Mouse (Mus musculus) midbrain, embryonic 10.5 days (tissue): ENCODE data around the gene Myo1h. TPM values are rescaled to one million over a fixed set of nuclear protein-coding genes. Genes with fewer than 3 reads are reported as not detected.

Experiments used
- DNase-seq: peaks from one replicate; pipeline ENCODE4 v3.0.0-alpha.2; 2017; ENCODE audit warnings: low spot score
- H3K27ac ChIP-seq: fragments of 300-500 bp; sonication (generic); replicated peaks from 2 replicates; pipeline ENCODE4 v1.5.1; 2016; ENCODE audit warnings: mild to moderate bottlenecking
- H3K27me3 ChIP-seq: fragments of 300-500 bp; sonication (generic); 2 replicates; pipeline ENCODE4 v1.6.1; 2016; ENCODE audit warnings: low read depth, mild to moderate bottlenecking; ENCODE audit not compliant: poor library complexity, severe bottlenecking
- H3K36me3 ChIP-seq: fragments of 300-500 bp; sonication (generic); 2 replicates; pipeline ENCODE4 v1.6.1; 2016; ENCODE audit warnings: mild to moderate bottlenecking, moderate library complexity
- H3K4me1 ChIP-seq: fragments of 300-500 bp; sonication (generic); 2 replicates; pipeline ENCODE4 v1.6.1; 2016
- H3K4me3 ChIP-seq: fragments of 300-500 bp; sonication (generic); 2 replicates; pipeline ENCODE4 v1.5.1; 2016; ENCODE audit warnings: mild to moderate bottlenecking, moderate library complexity
- H3K9me3 ChIP-seq: fragments of 300-500 bp; sonication (generic); replicated peaks from 2 replicates; pipeline ENCODE4 v1.6.1; 2016; ENCODE audit warnings: mild to moderate bottlenecking
- WGBS: fragments of 180-500 bp; shearing (Covaris S2); methylation state at CpG from one replicate; pipeline ENCODE4 v1.1.7; 2016; 5-methylcytosine and 5-hydroxymethylcytosine counted together
- polyA plus RNA-seq: library from polyadenylated mRNA; unstranded; fragments of >200 nt; fragmentation: Nextera tagmentation; extraction: Ambion mirVana; gene quantifications from 2 replicates; pipeline ENCODE4 v1.2.1, GENCODE M21; 2016

The Myo1h gene
- polyA plus RNA-seq, 1 experiment from 2014 or later = 0.75 TPM

- 48% methylated on average over 22 of the region's 22 CpGs for WGBS
- no peaks in the 10 kb centered on the region for H3K36me3 ChIP-seq
- peak; percentile 77 for DNase-seq
- H3K4me1 ChIP-seq = peaks cover 51% of the 10 kb centered on the region
- H3K27ac ChIP-seq = peak overlapping the region; percentile 80
- no peaks in the 10 kb centered on the region for H3K9me3 ChIP-seq
- H3K27me3 ChIP-seq = peaks cover 92% of the 10 kb centered on the region
- H3K4me3 ChIP-seq = 0 out of 2 replicates have a peak overlapping the region, but pooled peaks have one; percentile 7
These were observed 10.3 kb downstream of the Myo1h start for GRCm38 (mm10) chr5:114299156-114299855.

DNA sequence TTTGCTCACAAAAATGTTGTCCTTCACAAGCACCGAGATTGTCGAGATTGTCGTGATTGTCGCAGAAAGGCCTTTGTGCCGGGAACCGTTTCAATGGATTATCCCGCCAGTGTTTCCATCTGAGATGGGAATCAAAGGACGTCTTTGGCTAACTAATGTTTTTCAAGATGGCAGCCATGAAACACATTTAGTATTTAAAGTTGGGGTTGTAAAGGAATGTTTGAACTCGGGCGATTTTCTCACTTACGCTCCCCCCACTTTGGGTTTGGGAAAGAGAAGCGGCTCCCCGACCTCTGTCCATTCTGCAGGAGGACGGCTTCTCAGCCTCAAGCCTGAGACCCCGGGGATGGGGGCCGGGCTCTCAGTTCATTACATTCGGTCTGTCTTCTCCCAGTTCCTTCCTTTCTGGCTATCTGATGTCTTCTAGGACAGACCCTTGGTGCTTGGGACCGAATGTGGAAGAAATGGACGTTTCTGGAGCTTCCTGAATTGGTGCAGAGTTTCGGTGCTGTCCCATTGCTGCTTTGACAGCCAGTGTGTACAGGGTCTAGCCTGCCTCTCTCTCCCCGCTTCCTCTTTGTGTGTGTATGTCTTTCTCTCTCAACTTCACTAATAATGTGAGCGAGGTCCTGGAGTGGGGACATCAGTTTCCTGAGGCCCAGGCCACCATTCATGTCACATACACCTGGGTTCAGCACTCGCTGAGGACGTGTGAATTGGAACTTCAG lies 11.1 kb downstream of the Myo1h start:
- DNase-seq = no peak
- peaks cover 51% of the 10 kb centered on the region for H3K4me1 ChIP-seq
- WGBS = 66% methylated on average over 24 of the region's 24 CpGs

GRCm38 (mm10) chr5:114303166-114303565 lies 14.2 kb downstream of the Myo1h start:
- WGBS = 80% methylated on average over 6 of the region's 6 CpGs
- peaks cover 94% of the 10 kb centered on the region for H3K27me3 ChIP-seq
- H3K36me3 ChIP-seq = no peaks in the 10 kb centered on the region
- no peaks in the 10 kb centered on the region for H3K9me3 ChIP-seq
- H3K4me3 ChIP-seq = no peak overlapping the region
- H3K4me1 ChIP-seq = peaks cover 38% of the 10 kb centered on the region
- no peak for DNase-seq
- no peak overlapping the region for H3K27ac ChIP-seq

More for the DNA sequence above, 11.1 kb downstream of the Myo1h start:
- H3K9me3 ChIP-seq = no peaks in the 10 kb centered on the region
- peaks cover 94% of the 10 kb centered on the region for H3K27me3 ChIP-seq
- H3K27ac ChIP-seq = peak overlapping the region; percentile 80
- no peaks in the 10 kb centered on the region for H3K36me3 ChIP-seq
- H3K4me3 ChIP-seq = no peak overlapping the region

DNA sequence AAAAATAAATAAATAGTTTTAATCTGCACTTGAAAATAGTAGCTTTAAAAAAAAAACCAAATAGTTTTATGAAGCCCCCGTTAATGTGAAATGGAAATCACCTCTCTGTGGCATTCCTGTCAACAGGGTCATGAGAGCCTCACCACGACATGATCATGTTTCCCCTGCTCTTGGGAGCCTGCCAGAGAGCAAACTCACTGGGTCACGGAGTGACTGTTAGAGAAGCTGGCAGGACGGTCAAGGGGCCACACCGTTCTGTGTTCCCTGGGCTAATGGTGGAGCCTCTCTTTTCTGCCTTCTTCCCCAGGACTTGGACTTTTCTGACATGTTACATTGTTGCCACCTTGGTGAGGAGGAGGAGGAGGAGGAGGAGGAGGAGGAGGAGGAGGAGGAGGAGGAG lies 17.5 kb downstream of the Myo1h start:
- no peaks in the 10 kb centered on the region for H3K36me3 ChIP-seq
- WGBS = 86% methylated on average over 5 of the region's 5 CpGs
- no peaks in the 10 kb centered on the region for H3K9me3 ChIP-seq
- H3K27me3 ChIP-seq = peaks cover 91% of the 10 kb centered on the region
- H3K27ac ChIP-seq = no peak overlapping the region
- no peak overlapping the region for H3K4me3 ChIP-seq
- H3K4me1 ChIP-seq = peaks cover 17% of the 10 kb centered on the region
- DNase-seq = no peak

- H3K27me3 ChIP-seq = peaks cover 71% of the 10 kb centered on the region
- H3K27ac ChIP-seq = peak overlapping the region; percentile 61
- H3K4me3 ChIP-seq = peak overlapping the region; percentile 31
- H3K4me1 ChIP-seq = peaks cover 15% of the 10 kb centered on the region
- DNase-seq = peak; percentile 34
- 48% methylated on average over 18 of the region's 18 CpGs for WGBS
- H3K9me3 ChIP-seq = no peaks in the 10 kb centered on the region
- no peaks in the 10 kb centered on the region for H3K36me3 ChIP-seq
These were observed 20.1 kb downstream of the Myo1h start for GRCm38 (mm10) chr5:114308765-114309679.

GRCm38 (mm10) chr5:114309680-114310036 lies 20.7 kb downstream of the Myo1h start:
- no peaks in the 10 kb centered on the region for H3K9me3 ChIP-seq
- peaks cover 64% of the 10 kb centered on the region for H3K27me3 ChIP-seq
- peaks cover 15% of the 10 kb centered on the region for H3K4me1 ChIP-seq
- H3K4me3 ChIP-seq = peak overlapping the region; percentile 31; the same call in 1 of the 2 replicates
- no peaks in the 10 kb centered on the region for H3K36me3 ChIP-seq
- WGBS = 61% methylated on average over 11 of the region's 11 CpGs
- no peak for DNase-seq
- peak overlapping the region; percentile 61 for H3K27ac ChIP-seq

- Histone ChIP-seq H3K4me3 (no peak overlapping the region), H3K9me3 (no peaks in the 10 kb centered on the region), H3K27me3 (peaks cover 12% of the 10 kb centered on the region), H3K36me3 (no peaks in the 10 kb centered on the region), H3K27ac (no peak overlapping the region), H3K4me1 (peaks cover 13% of the 10 kb centered on the region)
- DNase-seq = no peak
- WGBS = 59% methylated on average over 25 of the region's 25 CpGs
These were observed 34.3 kb downstream of the Myo1h start for GRCm38 (mm10) chr5:114323105-114323790.

GRCm38 (mm10) chr5:114323791-114324507 lies 35.0 kb downstream of the Myo1h start:
- DNase-seq = peak; percentile 68
- H3K27ac ChIP-seq = 0 out of 2 replicates have a peak overlapping the region, but pooled peaks have one; percentile 9
- peak overlapping the region; percentile 29 for H3K4me3 ChIP-seq
- whole genome bisulfite sequencing = 26% methylated on average over 16 of the region's 16 CpGs
- H3K27me3 ChIP-seq = peaks cover 12% of the 10 kb centered on the region
- H3K4me1 ChIP-seq = peaks cover 13% of the 10 kb centered on the region
- H3K9me3 ChIP-seq = no peaks in the 10 kb centered on the region
- no peaks in the 10 kb centered on the region for H3K36me3 ChIP-seq

DNA sequence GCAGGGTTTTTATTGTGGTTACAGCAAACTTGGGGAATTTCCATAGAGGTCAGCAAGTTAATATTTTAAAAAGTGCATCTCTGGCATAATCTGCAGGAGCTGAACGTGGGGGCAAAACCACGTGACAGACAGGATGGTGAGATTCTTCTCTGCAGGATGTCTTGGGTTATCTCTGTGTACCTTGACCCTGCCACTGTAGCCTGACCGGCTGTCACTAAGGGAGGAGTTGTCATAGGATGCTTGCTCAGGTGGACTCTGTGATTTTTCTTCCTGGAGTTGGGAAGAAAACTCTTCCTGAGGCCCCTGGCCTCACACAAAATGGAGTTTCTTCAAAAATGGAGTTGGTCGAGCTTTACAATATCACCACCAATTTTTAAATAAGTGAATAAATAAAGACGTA lies 54.0 kb downstream of the Myo1h start:
- 84% methylated on average over 5 of the region's 5 CpGs for WGBS
- Histone ChIP-seq H3K27me3 (no peaks in the 10 kb centered on the region), H3K27ac (no peak overlapping the region), H3K36me3 (no peaks in the 10 kb centered on the region), H3K9me3 (no peaks in the 10 kb centered on the region), H3K4me3 (no peak overlapping the region), H3K4me1 (no peaks in the 10 kb centered on the region)
- DNase-seq = no peak

- H3K9me3 ChIP-seq = no peaks in the 10 kb centered on the region
- no peak for DNase-seq
- no peak overlapping the region for H3K27ac ChIP-seq
- no peaks in the 10 kb centered on the region for H3K27me3 ChIP-seq
- WGBS = 90% methylated on average over 7 of the region's 7 CpGs
- no peak overlapping the region for H3K4me3 ChIP-seq
- no peaks in the 10 kb centered on the region for H3K4me1 ChIP-seq
- no peaks in the 10 kb centered on the region for H3K36me3 ChIP-seq
These were observed 54.6 kb downstream of the Myo1h start for GRCm38 (mm10) chr5:114343612-114344011.

- no peaks in the 10 kb centered on the region for H3K9me3 ChIP-seq
- 70% methylated on average over 3 of the region's 3 CpGs for WGBS
- no peak for DNase-seq
- no peaks in the 10 kb centered on the region for H3K27me3 ChIP-seq
- H3K36me3 ChIP-seq = no peaks in the 10 kb centered on the region
- H3K4me3 ChIP-seq = no peak overlapping the region
- H3K27ac ChIP-seq = no peak overlapping the region
- H3K4me1 ChIP-seq = no peaks in the 10 kb centered on the region
These were observed 56.6 kb downstream of the Myo1h start for GRCm38 (mm10) chr5:114345538-114345937.
